19 mouse cellular contexts compared by ENCODE assay signal in genomic region chr6:14752211-14752610, GRCm38 (mm10). TPM values are rescaled to one million over a fixed set of nuclear protein-coding genes. Genes with fewer than 3 reads are reported as not detected.
"Had no signal": no experiment of that assay in that cellular context is flagged by ENCODE, and none has a peak within 500 bp of the region (broad histone marks: within the 10 kb centered on the region; RNA-seq: fewer than 3 reads in every experiment).

No protein-coding gene starts in this region.

- H3K27me3 ChIP-seq: midbrain, embryonic 12.5 days; neural tube, embryonic 13.5 days had no signal

- DNase-seq: kidney, postnatal 14 days; left cerebral cortex, postnatal 4 days; lung, adult 18-20 months; retina, postnatal 1 day; right cerebral cortex, postnatal 4 days; spleen, adult 18-20 months; thymus, adult 18-20 months; thymus, postnatal 14 days had no signal

- H3K4me2 ChIP-seq: midbrain, embryonic 12.5 days; neural tube, embryonic 13.5 days had no signal

- H3K9ac ChIP-seq: liver, embryonic 14.5 days; midbrain, embryonic 12.5 days; neural tube, embryonic 13.5 days had no signal

- ATAC-seq: midbrain, embryonic 16.5 days had no signal

- H3K36me3 ChIP-seq: midbrain, embryonic 12.5 days; neural tube, embryonic 13.5 days had no signal

- H3K27ac ChIP-seq: liver, embryonic 14.5 days; midbrain, embryonic 12.5 days; neural tube, embryonic 13.5 days had no signal

- H3K4me3 ChIP-seq: midbrain, embryonic 12.5 days; neural tube, embryonic 13.5 days had no signal

- H3K9me3 ChIP-seq: midbrain, embryonic 12.5 days; neural tube, embryonic 13.5 days had no signal

- H3K4me1 ChIP-seq: midbrain, embryonic 12.5 days; neural tube, embryonic 13.5 days had no signal

RNA-seq across cellular contexts. Expression of gene Ppp1r3a, which starts 2.9 kb away (rescaled TPM):
- total RNA-seq: layer of hippocampus, adult 8-10 months; layer of hippocampus, postnatal 14 days; left cerebral cortex, adult 18-20 months; left cerebral cortex, postnatal 10 days; left cerebral cortex, postnatal 4 days; megakaryocyte-erythroid progenitor cell, adult 5-6 weeks had no signal
- polyA plus RNA-seq: large intestine, adult 2 months; liver, adult 2 months; liver, embryonic 14.5 days; midbrain, embryonic 12.5 days; neural tube, embryonic 13.5 days had no signal
